Mouse (Mus musculus) left cerebral cortex, adult 9 months (tissue): ENCODE results near the gene Fscn1.

Source experiments
- DNase-seq, 2 experiments: peaks; one replicate each; pipeline ENCODE4 v3.0.0; 2022; ENCODE audit warnings: low spot score in 2 of 2

The Fscn1 gene

GRCm38 (mm10) chr5:142968411-142968810, 8.3 kb downstream of the Fscn1 start:
- DNase-seq: peak; percentile 77 to 92

GRCm38 (mm10) chr5:142973971-142974370, 13.8 kb downstream of the Fscn1 start:
- no peak for DNase-seq

- DNase-seq: peak; percentile 62 to 81
These were observed 14.5 kb downstream of the Fscn1 start for GRCm38 (mm10) chr5:142974598-142975121.

- no peak for DNase-seq
These were observed 16.4 kb downstream of the Fscn1 start for GRCm38 (mm10) chr5:142976516-142976915.

- DNase-seq: peak in 1 of 2 experiments; percentile 20
These were observed 22.1 kb downstream of the Fscn1 start for GRCm38 (mm10) chr5:142982046-142982801.

- DNase-seq: no peak
These were observed 23.0 kb downstream of the Fscn1 start for GRCm38 (mm10) chr5:142983174-142983573.

- DNase-seq: no peak
These were observed 24.1 kb downstream of the Fscn1 start for GRCm38 (mm10) chr5:142984271-142984670.

- no peak for DNase-seq
These were observed 28.4 kb downstream of the Fscn1 start for GRCm38 (mm10) chr5:142988520-142988919.

GRCm38 (mm10) chr5:142989167-142989566, 29.0 kb downstream of the Fscn1 start:
- no peak for DNase-seq

- DNase-seq: no peak
These were observed 34.6 kb downstream of the Fscn1 start for GRCm38 (mm10) chr5:142994746-142995145.

- no peak for DNase-seq
These were observed 37.4 kb downstream of the Fscn1 start for GRCm38 (mm10) chr5:142997526-142997925.

GRCm38 (mm10) chr5:142998171-142998570, 38.0 kb downstream of the Fscn1 start:
- DNase-seq: no peak

- DNase-seq: no peak
These were observed 39.9 kb downstream of the Fscn1 start for GRCm38 (mm10) chr5:143000091-143000490.

GRCm38 (mm10) chr5:143000654-143001500, 40.7 kb downstream of the Fscn1 start:
- DNase-seq: no peak

- DNase-seq: no peak
These were observed 49.2 kb downstream of the Fscn1 start for GRCm38 (mm10) chr5:143009383-143009782.

- DNase-seq: no peak
These were observed 57.3 kb downstream of the Fscn1 start for GRCm38 (mm10) chr5:143017401-143017800.
